Mouse (Mus musculus) MEL-GATA-1-ER (cell line): ENCODE measurements around the gene Tnfrsf9.
A peak's percentile ranks its signal among the peaks of the same experiment; 100 is the strongest.
"Not testable (repeated sequence)": the region's sequence is repeated elsewhere in the genome, so short reads cannot be mapped to it uniquely, and the experiment has no call there.

Experiments used
- DNase-seq: peaks from one replicate; pipeline ENCODE4 v3.0.0-alpha.2; 2012; ENCODE audit warnings: low read depth; ENCODE audit errors: extremely low read depth

Gene Tnfrsf9

DNA sequence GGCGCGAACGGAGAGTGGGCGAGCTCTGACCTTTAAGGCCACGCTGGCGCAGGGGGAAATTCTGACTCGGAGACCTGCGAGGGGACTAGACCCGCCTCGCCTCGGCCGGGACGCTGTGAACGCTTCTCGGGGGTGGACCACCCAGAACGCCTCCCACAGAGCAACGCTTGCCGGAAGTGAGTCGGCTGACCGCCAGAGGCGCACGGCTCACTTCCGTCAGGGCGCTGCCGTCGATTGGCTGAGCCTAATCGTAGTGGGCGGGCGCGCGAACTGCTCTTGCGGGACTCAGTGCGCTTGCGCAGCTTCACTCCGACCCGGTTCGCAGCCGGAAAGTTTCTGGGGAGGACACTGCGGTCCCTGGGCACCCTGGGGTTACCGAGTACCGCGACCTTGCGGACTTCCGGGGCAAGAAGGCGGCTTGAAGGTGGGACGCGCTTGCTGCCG lies at the start of gene Tnfrsf9, which contains the start of gene Park7:
Gene Tnfrsf9 (plus strand): TSS at position 273 of the 444 bp plus-strand sequence.
Gene Park7 (minus strand): TSS at position 148 of the 444 bp plus-strand sequence.
- peak; percentile 93 for DNase-seq

GRCm38 (mm10) chr4:150865371-150865770 lies 49.0 kb upstream of the Tnfrsf9 start:
- no peak for DNase-seq

GRCm38 (mm10) chr4:150866069-150866468 lies 48.3 kb upstream of the Tnfrsf9 start:
- no peak for DNase-seq

DNA sequence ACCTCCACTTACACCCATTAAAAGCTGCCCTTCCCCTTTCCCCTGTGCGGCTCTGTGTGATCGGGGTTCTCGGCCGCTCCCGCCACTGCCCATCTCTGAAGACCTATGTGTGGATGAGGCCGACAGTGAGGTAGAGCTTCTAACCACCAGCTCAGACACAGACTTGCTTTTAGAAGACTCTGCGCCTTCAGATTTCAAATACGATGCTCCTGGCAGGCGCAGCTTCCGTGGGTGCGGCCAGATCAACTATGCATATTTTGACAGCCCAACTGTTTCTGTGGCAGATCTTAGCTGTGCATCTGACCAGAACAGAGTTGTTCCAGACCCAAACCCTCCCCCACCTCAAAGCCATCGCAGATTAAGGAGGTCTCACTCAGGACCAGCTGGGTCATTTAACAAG lies 47.9 kb upstream of the Tnfrsf9 start:
- DNase-seq: no peak

DNA sequence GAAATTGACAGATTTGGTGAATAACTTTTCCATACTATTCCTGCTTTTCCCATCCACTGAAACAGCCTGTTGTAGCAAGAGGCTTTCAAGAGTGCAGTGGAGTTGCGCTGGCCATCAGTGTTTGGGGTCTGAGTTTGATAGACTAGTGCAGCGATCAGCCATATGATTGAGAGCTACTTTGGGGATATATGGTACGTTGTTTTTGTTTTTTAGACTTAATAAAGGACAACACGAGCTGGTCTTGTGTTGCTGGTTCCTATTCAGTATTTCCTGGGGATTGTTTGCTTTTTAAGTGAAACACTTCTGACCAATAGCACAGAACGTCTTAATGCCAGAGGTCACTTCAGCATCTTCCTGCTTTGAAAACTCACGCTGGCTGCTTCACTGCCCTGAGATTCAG lies 46.2 kb upstream of the Tnfrsf9 start:
- DNase-seq: no peak

GRCm38 (mm10) chr4:150868859-150869258 lies 45.5 kb upstream of the Tnfrsf9 start:
- DNase-seq: no peak

- DNase-seq: no peak
These were observed 44.8 kb upstream of the Tnfrsf9 start for GRCm38 (mm10) chr4:150869276-150870197.

GRCm38 (mm10) chr4:150870963-150871391 lies 43.4 kb upstream of the Tnfrsf9 start:
- no peak for DNase-seq

DNA sequence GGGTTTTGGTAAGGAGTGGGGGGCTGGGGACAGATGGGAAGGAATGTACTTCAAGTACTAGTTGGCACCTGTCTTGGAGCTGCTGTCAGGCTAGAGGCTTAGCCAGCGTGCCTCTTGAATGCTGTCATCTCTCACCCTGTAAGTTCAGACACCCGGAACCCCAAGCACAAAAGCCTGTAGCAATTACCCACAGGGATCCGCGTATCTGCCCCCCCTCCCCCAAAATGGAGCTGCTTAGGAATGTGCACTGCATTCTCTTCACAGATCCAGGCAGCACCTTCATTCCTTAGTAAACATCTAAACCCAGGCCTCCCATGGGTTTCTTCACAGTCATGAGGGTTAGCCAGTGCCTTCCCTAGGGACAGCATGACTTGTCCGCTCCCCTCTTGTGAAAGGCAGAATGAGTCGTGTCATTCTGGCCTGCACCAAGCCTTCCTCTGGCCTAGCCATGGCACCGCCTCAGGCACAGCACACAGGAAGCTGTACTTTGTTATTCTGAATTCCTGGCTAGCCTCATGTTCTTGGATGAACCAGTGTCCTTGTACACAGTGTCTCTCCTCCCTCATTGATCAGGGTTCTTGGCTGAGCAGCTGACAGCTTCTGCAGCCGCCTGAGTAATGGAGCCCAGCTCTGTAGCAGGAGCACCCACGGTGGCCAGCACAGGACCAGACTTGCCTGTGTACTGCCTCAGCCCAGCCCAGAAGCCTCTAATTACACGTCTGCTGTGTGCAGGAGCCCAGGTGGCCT lies 42.8 kb upstream of the Tnfrsf9 start:
- no peak for DNase-seq

DNA sequence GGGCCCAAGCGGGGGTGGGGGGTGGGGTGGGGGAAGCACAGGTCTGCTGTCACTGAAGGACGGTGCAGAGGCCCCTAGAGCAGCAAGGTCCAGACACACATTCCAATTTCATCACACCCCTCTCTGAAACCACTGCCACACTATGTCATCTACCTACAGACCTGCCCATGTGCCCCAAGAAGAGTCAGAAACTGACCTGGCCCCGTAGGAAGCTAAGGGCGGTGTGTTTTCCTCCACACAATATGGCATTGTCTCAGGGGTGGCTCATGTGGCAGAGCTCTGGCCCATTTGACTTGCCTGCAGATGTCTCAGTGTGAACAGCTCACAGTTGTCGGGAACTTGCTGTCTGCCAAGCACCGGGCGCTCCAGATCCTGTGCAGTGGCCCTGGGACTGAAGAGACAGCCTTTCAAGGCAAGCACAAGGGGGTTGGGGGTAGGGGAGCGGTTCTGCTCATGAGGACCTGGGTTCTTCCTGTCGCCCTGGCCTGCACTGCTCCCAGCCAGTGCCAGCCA lies 42.2 kb upstream of the Tnfrsf9 start:
- no peak for DNase-seq

DNA sequence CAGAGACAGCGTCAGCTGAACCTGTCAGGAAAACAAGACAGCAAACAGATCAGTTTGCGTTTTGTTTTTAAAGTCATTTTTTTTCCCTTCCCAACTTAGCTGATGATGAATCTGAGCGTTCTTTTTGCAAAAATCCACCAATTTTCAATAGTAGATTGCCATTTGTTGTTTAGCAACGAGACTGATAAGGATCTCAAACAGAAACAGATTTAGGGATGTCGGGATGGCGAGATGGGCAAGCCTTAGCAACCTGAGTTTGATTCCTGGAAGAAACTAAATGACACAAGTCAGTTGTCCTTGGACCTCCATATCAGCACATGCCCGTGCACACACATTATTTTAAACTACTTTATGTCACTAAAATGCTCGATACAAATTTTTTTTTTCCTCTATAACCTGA lies 41.7 kb upstream of the Tnfrsf9 start:
- no peak for DNase-seq

GRCm38 (mm10) chr4:150874416-150874815 lies 39.9 kb upstream of the Tnfrsf9 start:
- DNase-seq: not testable (repeated sequence)

GRCm38 (mm10) chr4:150875393-150875792 lies 39.0 kb upstream of the Tnfrsf9 start:
- DNase-seq: no peak

- no peak for DNase-seq
These were observed 34.7 kb upstream of the Tnfrsf9 start for GRCm38 (mm10) chr4:150879631-150880030.

DNA sequence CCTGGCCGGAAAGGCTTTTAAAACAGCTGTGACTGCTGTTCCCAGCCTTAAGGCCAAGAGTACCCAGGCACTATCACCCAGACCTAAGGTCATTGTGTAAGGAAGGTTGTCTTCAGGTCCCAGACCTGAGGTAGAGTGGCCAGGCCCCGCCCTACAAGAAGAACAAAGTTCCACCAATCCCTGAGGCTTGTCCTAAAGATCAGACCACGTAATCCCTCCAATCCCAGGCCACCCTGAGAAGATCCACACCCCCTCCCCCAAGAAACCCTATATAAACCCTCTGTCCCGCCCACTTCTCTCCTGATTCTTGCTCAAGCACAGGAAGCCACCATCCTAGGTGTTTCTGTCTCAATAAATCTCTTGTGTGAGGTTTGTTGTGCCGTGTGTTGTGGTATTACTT lies 34.0 kb upstream of the Tnfrsf9 start:
- DNase-seq: no peak

DNA sequence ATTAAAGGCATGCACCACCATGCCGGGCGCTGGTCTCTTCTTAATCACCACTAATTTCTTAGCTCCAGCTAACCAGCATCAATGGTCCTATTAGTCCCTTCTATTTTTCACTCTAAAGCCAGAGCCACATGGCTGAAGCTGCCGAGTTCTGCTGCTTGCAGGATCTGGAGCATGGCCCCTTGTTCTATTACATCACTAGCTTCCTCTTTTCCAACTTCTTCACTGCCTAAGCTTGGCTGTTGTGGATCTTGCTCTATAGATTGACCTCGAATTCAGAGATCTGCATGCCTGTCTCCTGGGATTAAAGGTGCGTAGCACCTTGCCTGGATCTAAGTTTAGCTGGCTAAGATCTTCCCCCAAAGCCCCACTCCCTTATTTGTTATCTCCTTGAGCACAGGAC lies 31.7 kb upstream of the Tnfrsf9 start:
- DNase-seq: no peak

DNA sequence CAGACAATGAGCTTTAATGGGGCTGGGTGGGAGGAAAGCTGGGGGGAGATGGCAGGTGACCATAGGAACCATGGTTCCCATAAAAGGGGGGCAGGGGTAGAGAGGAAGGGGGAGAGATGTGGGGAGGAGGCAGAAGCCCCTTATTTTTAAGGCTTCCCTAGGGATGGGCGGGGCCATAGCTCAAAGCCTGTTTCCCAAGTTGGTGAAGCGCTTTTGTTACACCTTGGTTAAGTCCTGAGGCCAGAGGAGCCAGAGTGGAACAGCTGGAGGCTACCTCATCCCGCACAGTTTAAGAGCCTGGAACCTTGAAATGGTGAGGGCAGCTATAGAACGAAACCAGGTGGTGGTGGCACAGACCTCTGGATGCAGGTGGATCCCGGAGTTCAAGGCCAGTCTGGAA lies 26.5 kb upstream of the Tnfrsf9 start:
- DNase-seq: no peak

DNA sequence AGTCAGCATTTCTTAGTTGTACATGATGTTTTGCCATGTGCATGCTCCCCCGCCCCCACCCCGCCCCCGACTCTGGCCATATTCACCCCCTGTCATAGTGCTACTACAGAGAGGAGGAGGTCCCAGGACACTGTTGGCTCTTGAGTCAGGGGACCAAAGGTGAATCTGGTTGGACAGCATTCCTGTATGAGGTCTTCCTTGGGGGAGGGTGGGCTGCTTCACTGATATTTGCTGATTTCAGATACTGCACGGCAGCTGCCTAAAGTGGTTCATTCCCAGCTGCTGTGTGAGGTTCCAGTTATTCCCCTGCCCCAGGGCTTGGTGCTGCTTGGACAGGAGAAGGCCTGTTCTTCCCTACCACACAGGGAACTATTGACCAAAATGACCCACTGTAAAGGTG lies 25.9 kb upstream of the Tnfrsf9 start:
- no peak for DNase-seq

DNA sequence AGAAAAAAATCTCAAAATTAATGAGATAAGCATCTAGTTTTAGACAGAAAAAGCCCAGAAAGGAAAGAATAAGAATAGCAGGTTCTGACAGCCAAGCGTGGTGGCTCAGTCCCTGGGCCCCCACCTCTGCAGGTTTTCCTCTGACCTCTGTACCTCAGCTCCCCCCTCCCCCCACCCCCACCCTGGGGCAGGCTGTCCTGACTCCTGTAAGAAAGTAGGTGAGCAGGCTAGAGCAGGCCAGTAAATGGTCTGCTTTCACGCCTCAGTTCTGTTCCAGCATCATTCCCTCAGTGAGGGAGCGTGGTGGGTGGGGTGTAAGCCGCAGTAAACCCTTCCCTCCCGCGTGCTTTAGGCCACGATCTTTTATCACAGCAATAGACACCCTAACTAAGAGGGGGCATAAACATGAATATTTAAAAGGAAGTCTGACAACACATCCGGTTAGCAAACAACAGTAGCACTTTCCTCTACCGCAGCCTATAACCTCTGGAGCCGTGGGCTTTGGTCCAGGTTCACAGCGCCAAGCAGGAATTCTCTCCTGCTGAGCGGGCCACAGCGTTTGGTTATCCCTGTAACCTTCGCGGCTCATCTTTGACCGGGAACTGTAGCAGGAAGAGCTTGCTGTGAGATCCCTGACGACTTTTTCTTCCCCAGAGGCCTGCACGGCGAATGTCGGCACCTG lies 24.9 kb upstream of the Tnfrsf9 start:
- no peak for DNase-seq

GRCm38 (mm10) chr4:150889955-150890315 lies 24.4 kb upstream of the Tnfrsf9 start:
- DNase-seq: no peak

- DNase-seq: no peak
These were observed 23.1 kb upstream of the Tnfrsf9 start for GRCm38 (mm10) chr4:150891308-150891707.
